Mouse (Mus musculus) small intestine, adult 2 months (tissue): Measurements from ENCODE around the gene Nsd2.

Experiments
- CTCF ChIP-seq: fragments of 200-500 bp; IDR thresholded peaks from 2 replicates; pipeline ENCODE4 v1.5.1; 2012; ENCODE audit warnings: low read depth, mild to moderate bottlenecking, control low read depth, inconsistent platforms, low read length, moderate library complexity, mixed read lengths; ENCODE audit not compliant: insufficient replicate concordance, insufficient read length; ENCODE audit errors: extremely low read depth
- POLR2A ChIP-seq: fragments of 200-500 bp; IDR thresholded peaks from 2 replicates; pipeline ENCODE4 v1.6.1; 2012; ENCODE audit warnings: low read depth, mild to moderate bottlenecking, control low read depth, inconsistent platforms, low read length, moderate library complexity

DNA sequence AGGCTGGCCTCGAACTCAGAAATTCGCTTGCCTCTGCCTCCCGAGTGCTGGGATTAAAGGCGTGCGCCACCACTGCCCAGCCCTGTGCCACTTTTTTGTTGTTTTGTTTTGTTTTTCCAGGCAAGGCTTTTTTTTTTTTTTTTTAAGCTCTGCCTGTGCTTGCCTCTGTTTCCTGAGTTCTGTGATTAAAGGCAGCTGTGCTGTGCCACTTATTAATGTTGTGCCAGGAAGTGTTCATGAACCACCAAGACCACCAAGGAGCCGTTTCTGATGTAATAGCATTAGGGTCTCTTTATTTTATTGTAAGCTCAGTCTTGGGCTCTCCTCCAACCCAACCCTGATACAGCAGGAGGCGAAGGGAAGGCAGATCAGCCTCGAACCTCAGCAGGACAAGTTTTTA lies 7.6 kb downstream of the Nsd2 start:
- TF ChIP-seq POLR2A (no peak), CTCF (no peak)
